ENCODE assay signal across 23 mouse cellular contexts in genomic region chr13:37403708-37404107, GRCm38 (mm10).
"Had no signal": no experiment of that assay in that cellular context is flagged by ENCODE, and none has a peak within 500 bp of the region (broad histone marks: within the 10 kb centered on the region; RNA-seq: fewer than 3 reads in every experiment).

No protein-coding gene starts in this region.

- H3K9ac ChIP-seq: liver, embryonic 15.5 days; liver, postnatal 0 days; lung, embryonic 15.5 days; midbrain, embryonic 13.5 days; midbrain, embryonic 15.5 days; neural tube, embryonic 13.5 days; neural tube, embryonic 15.5 days; stomach, embryonic 15.5 days had no signal

- H3K4me3 ChIP-seq: liver, embryonic 15.5 days; lung, embryonic 15.5 days; megakaryocyte, embryonic 14.5 days; midbrain, embryonic 13.5 days; midbrain, embryonic 15.5 days; neural tube, embryonic 13.5 days; neural tube, embryonic 15.5 days; stomach, embryonic 15.5 days had no signal

- H3K36me3 ChIP-seq: liver, embryonic 15.5 days; lung, embryonic 15.5 days; midbrain, embryonic 13.5 days; midbrain, embryonic 15.5 days; neural tube, embryonic 13.5 days; neural tube, embryonic 15.5 days; stomach, embryonic 15.5 days had no signal

- H3K4me2 ChIP-seq: liver, embryonic 15.5 days; lung, embryonic 15.5 days; midbrain, embryonic 11.5 days; midbrain, embryonic 13.5 days; midbrain, embryonic 15.5 days; neural tube, embryonic 13.5 days; neural tube, embryonic 15.5 days; stomach, embryonic 15.5 days had no signal

- H3K27me3 ChIP-seq: liver, embryonic 15.5 days; lung, embryonic 15.5 days; midbrain, embryonic 13.5 days; midbrain, embryonic 15.5 days; neural tube, embryonic 13.5 days; neural tube, embryonic 15.5 days; stomach, embryonic 15.5 days had no signal

- ATAC-seq: liver, postnatal 0 days; lung, postnatal 0 days; midbrain, embryonic 13.5 days; midbrain, embryonic 15.5 days had no signal

- DNase-seq: liver, postnatal 0 days; lung, adult 2 months; lung, postnatal 14 days; lung, postnatal 36 days; retina, postnatal 1 day; right cerebral cortex, adult 18-20 months; right cerebral cortex, postnatal 25 days; right cerebral cortex, postnatal 4 days; spleen, adult 18-20 months; thymus, adult 18-20 months; thymus, postnatal 14 days; thymus, postnatal 36 days had no signal

- H3K27ac ChIP-seq: liver, embryonic 15.5 days; lung, embryonic 15.5 days; macrophage; midbrain, embryonic 13.5 days; midbrain, embryonic 15.5 days; neural tube, embryonic 13.5 days; neural tube, embryonic 15.5 days; stomach, embryonic 15.5 days had no signal

- H3K4me1 ChIP-seq: liver, embryonic 15.5 days; lung, embryonic 15.5 days; midbrain, embryonic 13.5 days; midbrain, embryonic 15.5 days; neural tube, embryonic 13.5 days; neural tube, embryonic 15.5 days; stomach, embryonic 15.5 days had no signal

- H3K9me3 ChIP-seq: liver, embryonic 15.5 days; lung, embryonic 15.5 days; megakaryocyte, embryonic 14.5 days; midbrain, embryonic 13.5 days; midbrain, embryonic 15.5 days; neural tube, embryonic 13.5 days; neural tube, embryonic 15.5 days; stomach, embryonic 15.5 days had no signal
